Mouse (Mus musculus): ENCODE measurements around the gene Parp14.

Parp14 gene

DNA sequence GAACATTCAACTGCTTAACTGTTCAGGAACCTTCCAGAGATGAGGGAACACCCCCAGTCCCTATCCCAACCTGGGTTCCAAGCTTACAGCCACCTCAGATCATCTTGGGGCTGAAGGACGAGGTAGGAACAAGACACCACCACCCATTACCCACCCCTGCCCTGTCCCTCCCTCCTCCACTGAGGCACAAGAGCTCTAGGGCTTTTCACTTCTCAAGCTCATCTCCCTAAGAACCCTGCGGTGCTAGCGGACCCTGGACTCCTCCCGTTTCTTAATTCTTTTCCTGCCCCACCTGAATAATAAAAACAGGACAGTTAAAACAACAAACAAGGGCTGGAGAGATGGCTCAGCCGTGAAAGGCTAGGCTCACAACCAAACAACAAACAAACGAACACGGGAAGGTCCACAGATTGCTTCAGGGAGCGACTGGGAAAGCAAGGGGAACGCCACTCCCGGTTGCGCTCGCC is 730 bp downstream of the Parp14 start:
- DNase-seq (ENCODE audit: low read depth in 2 of 2, low spot score in 2 of 2): no peak

DNA sequence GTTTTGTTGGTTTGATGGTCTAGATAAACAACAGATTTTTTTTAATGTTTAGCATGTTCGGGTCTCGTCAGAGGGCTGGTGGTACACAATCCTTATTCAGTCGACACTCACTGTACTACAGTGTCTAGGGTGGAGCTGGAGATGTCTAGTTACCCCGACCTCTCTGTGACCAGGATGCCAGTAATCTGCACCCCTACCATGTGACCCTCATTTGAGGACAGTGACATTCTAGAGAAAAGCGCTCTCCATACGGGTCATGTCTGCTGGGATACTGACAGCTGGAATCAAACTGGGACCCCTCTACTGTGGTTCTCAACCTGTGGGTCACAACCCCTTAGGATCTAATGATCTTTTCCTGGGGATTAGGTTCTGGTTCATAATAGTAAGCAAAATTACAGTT is 1.7 kb downstream of the Parp14 start:
- no peak for DNase-seq (ENCODE audit: low read depth in 2 of 2, low spot score in 2 of 2)

DNA sequence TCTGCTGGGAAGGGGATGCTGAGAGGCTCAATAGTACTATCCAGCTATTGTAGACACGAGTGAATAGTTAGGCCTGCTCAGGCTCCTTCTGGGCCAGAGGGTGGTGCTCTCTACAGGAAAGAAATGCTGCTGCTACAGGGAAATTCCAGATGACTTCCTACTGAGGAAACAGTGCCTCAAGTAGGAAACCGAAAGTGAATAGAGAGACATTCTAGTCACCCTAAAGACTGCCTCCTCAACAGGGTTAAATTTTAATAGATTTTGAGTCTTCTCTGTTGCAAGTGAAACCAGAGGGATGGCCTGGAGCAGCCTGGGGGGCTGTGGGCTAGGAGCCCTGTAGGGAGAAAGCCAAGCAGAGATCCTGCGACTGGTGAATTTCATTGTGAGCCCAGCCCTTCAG is 2.2 kb downstream of the Parp14 start:
- no peak for DNase-seq (ENCODE audit: low read depth in 2 of 2, low spot score in 2 of 2)

DNA sequence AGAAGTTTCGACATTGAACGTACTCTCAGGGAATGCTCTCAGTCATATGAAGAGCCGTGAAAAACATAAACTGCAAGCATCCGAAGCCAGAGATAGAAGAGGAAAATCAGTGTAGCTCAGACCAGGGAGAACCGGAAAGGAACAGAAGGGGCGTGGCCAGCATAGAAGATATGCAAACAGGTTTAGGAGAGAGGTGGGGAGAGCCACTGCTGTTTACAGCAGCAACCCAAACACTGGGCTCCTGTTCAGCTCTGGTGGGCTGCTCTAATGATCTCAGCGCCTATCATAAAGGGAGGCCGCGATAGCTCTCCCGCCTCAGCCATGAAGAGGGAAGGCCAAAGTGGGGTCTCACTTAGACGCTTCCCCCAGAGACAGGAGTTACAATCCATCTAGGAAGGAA is 3.6 kb downstream of the Parp14 start:
- no peak for DNase-seq (ENCODE audit: low read depth in 2 of 2, low spot score in 2 of 2)

DNA sequence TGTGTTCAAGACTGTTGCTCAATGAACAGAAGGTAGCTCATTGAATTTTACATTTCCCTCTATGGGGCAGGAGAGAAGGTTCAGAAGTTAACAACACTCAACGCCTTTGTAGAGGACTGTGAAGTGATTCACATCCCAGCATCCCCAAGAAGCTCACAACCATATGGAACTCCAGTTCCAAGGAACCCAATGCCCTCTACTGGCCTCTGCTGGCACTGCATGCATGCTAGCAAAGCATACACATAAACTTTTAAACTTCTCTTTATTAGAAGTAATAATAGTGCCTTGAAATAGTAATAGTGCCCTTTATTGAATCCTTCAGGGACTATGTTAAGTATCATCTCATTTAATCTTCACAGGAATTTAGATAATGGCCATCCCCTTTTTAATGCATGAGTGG is 9.3 kb downstream of the Parp14 start:
- peak in 1 of 2 experiments; percentile 18 for DNase-seq (ENCODE audit: low read depth in 2 of 2, low spot score in 2 of 2)

DNA sequence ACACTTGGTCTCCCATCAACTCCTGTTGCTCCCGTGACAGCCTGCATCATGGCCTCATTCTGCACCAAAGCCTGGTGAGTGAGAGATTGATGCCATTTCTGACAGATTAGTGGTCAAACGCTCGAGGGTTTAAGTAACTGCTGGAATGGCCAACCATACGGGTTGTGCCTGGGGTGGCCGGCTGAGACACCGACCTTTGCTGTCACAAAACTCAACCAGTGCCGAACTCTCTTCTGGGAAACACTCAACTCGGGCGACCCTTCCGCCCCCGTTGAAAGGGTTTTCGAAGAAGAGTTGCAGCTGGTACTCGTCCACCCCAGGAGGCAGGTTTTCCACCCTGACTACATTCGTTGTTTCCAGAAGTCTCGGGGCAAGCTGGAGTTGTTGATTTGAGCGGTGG is 11.1 kb downstream of the Parp14 start:
- DNase-seq (ENCODE audit: low read depth in 2 of 2, low spot score in 2 of 2): no peak

DNA sequence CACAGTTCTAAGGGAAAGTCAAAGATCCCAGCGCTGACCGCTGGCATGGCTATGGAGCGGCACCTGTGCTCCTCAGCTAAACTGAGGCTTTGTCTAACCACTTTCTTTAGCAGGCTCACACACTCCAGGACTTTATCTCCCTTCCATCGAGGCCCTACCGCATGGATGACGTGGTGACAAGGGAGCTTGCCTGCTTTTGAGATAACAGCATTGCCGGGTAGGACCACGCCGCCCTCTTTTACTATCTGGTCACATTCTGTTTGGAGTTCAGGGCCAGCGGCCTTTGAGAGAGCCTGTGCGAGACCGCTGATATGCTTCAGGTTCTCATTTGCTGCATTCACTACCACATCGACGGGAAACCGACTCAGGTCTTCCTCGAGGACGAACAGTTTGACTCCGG is 14.6 kb downstream of the Parp14 start:
- DNase-seq (ENCODE audit: low read depth in 2 of 2, low spot score in 2 of 2): no peak

DNA sequence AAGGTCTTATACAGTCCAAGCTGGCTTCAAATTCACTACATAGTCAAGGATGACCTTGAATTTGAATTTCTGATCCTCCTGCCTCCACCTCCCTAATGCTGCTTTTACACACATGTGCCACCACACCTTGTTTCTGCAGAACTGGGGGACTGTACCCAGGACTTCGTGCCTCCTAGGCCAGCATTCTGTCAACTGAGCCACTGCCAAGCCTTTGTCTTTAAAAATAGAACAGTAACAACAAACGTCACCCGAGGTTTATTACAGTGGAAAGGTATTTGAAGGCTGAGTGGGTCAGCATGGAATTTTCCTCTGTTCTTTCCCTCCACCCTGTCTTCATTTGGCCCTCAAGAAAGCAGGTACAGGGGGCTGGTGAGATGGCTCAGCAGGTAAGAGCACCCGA is 15.5 kb downstream of the Parp14 start:
- no peak for DNase-seq (ENCODE audit: low read depth in 2 of 2, low spot score in 2 of 2)

DNA sequence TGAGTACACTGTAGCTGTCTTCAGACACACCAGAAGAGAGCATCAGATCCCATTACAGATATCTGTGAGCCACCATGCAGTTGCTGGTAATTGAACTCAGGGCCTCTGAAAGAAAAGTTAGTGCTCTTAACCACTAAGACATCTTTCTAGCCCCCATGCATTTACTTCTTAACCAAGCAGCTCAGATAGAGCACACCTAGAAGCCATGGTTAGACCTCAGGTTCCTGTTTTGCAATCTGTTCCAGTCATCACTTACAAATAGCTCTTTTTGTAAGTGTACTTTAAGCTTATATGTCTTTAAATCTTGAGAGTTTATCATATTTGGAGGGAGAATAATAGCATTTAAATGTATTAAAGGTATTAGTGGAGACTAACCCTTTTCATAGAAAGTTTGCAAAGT is 24.2 kb downstream of the Parp14 start:
- DNase-seq (ENCODE audit: low read depth in 2 of 2, low spot score in 2 of 2): no peak

DNA sequence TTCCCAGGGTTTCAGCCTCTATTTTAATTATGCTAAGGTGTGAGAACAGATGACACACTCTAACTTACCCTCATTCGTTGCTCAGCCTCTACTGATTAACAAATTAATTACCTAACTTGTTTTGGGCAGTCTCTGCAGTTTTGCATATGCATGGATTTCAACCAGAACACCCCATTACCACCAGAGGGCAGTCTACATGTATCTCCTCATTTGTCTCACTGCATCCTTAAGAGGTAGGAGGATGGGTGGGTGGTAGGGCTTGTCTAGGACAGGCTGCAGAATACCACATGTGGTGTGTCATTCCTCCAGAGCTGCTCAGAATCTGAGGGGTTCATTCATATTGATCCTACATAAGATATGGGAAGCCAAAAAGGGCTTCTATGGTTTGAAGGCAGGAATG is 31.7 kb downstream of the Parp14 start:
- peak; percentile 9 to 40 for DNase-seq (ENCODE audit: low read depth in 2 of 2, low spot score in 2 of 2)

DNA sequence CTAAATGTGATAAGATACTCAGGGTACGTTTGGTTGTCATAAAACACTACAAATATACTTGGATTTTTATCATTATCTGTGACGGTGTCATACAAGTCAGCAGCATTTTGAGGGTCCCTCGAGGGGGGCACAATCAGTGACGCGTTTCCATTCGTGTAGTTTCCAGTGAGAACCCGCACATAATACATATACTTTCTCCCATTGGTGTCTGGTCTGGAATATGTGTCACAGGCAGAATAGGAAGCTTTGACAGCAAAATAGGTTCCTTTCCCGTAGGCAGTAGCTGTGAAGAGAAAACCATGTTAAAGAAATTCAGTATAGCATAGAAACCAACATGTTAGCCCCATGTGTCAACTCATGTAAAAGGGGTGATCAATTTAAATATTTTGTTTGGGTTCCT is 36.7 kb downstream of the Parp14 start:
- DNase-seq (ENCODE audit: low read depth in 2 of 2, low spot score in 2 of 2): no peak

DNA sequence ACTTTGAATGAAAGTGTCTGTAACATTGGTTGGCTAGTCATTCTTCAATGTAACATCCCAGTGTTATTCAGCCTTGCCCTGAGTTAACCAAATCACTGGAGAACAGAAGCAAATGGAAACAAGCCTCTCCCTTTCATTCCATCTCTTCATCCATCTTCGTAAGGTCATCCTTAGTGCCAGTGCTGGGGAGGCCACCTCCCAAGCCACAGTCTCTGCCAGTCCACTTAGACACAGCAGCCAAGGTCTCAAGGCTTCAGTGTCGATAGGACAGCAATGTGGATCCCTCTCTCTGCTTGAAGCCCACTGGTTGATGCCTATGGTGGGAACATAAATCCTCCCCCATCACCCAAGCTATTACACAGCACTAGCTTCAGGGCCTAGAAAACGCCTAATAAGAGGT is 38.4 kb downstream of the Parp14 start:
- no peak for DNase-seq (ENCODE audit: low read depth in 2 of 2, low spot score in 2 of 2)

DNA sequence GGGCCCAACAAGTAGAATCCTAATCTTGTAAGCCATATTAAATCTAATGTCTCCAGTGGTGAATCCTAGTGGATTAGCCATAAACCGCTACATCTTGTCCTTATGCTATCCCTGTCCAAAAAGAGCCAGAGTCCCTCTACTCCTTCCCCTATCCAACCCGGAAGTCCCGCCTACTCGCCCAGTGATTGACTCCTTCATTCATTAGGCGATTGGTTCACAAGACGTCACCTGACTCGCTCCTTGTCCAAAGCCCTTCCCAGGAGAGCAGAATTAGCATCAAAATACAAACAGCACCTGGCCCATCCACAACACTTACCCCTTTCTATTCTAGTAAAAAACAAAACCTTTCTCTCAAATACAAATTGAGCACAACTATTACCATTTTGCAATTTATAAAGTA is 41.3 kb downstream of the Parp14 start:
- DNase-seq (ENCODE audit: low read depth in 2 of 2, low spot score in 2 of 2): no peak

DNA sequence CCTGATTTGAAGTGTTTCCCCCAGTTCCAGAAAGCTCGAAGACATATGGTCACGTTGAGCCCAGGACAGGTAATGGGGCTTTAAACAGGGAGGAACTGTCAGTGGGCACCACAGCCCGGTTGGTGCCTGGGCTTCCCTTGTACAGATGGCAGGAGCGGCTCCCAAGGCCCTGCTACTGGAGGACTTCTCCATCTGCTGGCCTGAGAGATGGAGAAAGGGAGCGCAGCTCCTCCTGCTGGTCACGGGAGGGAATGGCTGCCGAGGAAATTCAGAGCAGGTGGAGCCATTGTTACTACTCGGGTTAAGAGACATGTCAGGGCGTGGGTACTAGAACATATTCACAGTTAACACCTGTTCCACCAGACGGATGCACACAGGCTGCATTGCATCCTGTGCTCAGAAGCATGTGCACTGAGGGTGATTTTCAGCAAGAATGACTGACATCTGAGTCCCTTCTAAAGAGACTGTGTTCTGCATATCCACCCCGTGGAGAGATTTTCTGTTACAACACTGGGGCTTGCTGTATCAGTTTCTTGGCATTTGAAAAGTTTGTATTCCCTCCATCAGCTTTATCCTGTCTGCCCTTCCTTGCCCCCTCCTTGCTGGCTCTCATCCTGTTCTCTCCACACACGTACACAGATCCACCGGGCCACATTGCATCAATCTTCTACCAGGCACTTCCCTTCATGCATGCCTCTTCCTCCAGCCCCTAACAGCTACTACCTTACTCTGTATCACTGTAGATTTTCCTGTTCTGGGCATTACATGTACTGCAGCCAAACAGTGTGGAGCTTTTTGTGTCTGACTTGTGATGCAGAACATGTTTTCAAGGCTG is 53.9 kb downstream of the Parp14 start:
- DNase-seq (ENCODE audit: low read depth in 2 of 2, low spot score in 2 of 2): peak; percentile 73 to 83

DNA sequence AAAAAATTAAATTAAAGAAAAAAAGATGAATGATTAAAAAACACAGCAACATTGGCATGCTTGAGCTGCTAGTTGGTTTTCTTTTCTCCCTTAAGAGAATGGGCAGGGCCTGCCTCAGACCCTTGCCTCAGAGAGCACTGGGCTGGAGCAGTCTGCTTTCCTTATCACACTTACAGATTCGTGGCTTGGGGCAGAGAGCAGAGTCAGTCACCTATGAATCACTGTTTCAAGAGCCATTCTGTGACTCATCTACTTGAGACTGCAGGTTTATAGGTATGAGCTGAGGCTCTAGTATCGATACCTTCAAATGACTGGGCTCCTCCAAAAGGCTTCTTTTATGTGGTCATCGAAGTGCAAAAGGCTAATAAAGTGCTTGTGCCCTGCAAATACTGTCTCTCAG is 58.2 kb downstream of the Parp14 start:
- DNase-seq (ENCODE audit: low read depth in 2 of 2, low spot score in 2 of 2): no peak

DNA sequence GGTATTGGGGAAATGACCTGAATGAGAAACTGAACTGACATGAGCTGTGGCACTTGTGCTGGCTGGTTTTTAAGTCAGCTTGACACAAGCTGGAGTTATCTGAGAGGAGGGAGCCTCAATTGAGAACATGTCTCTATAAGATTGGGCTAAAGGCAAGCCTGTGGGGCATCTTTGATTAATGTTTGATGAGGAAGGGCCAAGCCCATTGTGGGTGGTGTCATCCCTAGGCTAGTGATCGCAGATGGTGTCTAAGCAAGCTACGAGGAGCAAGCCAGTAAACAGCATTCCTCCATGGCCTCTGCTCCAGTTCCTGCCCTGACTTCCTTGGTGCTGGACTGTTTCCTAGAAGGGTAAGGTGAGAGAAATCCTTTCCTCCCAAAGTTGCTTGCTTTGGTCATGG is 62.5 kb downstream of the Parp14 start:
- DNase-seq (ENCODE audit: low read depth in 2 of 2, low spot score in 2 of 2): no peak

DNA sequence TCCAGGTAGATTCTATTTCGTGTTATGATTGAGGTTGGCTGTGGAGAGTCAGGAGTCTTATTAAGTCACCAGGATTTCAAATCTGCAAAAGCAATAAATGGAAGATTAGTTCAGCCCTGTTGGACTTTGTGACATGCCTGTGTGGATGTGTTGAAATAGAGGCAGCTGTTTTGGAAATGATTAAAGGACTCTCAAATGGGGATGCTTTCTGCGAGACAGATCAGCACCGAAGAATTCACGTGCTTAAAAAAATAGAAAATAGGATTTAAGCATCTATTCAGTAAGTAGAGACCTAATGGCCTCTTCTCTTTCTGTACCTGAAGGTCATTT is 63.7 kb downstream of the Parp14 start:
- no peak for DNase-seq (ENCODE audit: low read depth in 2 of 2, low spot score in 2 of 2)

DNA sequence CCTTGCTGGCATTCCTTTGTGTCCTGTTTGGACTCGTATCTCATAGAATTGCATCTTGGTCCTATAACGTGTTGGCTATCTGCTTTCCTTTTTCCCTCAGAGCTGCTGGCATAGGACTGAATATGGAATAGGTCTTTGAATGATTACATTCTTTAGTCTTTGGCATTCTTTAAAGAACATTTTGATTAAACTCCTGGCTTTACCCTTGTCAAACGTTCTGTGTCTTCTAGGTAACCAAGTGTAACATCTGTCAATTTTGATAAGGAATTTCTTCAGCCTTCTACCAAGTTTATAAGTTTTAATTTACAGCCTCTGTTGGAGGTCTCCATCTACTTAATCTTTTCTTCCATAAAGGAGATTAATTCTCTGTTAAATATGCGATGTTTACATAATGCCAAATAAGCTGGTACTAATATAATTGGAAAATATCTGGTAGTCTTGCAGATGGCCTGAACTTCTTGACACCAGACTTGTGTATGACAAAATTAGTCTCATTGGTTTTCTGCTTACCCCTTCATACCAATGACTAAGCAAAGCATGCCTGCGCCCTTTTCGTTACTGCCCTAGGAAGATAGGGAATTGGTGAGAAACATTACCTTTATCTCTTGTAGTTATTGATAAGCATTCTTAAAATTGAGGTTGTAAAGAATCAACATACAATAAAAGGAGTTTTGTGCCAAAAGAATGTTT is 64.2 kb downstream of the Parp14 start:
- no peak for DNase-seq (ENCODE audit: low read depth in 2 of 2, low spot score in 2 of 2)

DNA sequence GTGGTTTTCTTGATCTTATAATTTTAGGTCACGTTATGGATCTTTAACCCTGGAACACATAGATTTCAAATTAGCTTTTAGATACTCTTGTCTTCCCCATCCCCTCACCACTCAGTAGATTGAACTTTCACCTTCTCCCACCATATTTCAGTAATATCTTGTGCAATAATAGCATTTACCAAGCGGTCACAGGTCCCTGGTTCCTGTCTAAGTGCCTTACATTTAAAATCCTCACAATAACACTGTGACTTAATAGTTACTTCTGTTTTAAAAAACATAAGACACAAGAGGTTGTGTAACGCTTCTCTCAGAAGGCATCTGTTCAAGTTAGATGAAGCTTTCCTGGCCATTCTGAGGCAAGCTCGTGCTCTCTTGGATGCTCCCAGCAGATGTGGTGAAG is 67.6 kb downstream of the Parp14 start:
- DNase-seq (ENCODE audit: low read depth in 2 of 2, low spot score in 2 of 2): no peak

DNA sequence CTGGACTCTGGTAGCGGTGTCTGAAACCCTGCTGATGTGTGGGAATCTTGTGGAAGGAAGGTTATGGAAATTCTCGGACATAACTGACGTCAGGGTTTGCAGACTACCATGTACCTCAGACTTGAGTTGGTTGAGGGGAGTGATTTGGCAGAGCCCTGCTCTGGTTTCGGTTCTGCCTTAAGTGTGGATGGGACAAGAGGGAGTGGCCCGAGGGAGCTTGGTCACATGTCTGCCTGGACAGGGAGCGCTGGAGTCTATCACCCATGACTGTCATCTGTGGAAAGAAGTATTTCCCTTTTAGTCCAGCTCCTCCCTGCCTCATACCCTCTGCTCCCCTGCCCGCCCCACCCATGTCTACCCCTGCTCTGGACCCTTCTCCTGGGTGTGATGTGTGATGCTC is 69.2 kb downstream of the Parp14 start:
- no peak for DNase-seq (ENCODE audit: low read depth in 2 of 2, low spot score in 2 of 2)

DNA sequence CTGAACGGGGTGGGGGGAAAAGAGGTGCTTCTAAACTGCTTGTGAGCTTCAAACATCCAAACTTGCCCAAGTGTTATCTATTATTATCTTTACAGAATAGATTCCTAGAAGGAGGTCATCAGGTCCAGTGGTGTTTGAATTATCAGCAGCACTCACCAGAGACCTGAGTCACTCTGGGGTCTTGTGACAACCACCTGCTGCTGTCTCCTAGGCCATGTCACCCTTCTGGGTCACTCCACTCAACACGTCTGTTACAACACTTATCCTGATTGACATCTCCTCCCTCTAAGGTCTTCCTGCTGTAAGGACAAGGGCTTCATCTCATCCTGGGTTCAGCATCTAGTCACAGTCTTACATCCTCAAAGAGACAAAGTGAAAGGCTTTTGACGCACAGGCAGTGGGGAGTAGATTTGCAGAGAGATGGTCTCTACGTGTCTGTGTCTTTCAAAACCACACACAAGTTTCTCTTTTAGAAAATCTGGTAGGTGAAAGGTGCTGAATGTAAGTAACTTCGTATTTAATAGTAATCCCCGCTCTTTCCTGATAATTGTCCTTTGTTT is 79.3 kb downstream of the Parp14 start:
- DNase-seq (ENCODE audit: low read depth in 2 of 2, low spot score in 2 of 2): no peak

DNA sequence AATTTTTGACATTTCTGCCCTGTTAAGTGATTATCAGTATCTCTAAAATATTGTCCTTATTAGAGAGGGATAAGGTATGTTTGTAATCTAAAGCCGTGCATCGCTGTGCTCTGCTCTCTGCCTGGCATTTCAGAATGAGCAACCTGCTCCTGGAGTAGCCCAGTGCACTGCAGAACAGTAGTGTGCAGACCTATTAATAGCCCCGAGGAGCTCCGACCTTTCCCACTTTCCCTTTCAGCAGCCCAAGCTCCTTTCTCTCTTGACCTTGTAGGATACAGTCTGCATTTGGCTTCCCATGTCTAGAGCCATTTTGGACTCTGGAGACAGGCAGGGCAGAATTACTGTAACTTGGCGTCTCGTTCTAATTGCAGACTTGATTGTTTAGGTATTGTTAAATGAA is 83.0 kb downstream of the Parp14 start:
- no peak for DNase-seq (ENCODE audit: low read depth in 2 of 2, low spot score in 2 of 2)

Data from CD8-positive naive resting alpha-beta T cell, adult 2 months (primary cell).